Mouse (Mus musculus) hindbrain, embryonic 12.5 days (tissue): ENCODE results near the gene Sprr1b. TPM values are rescaled to one million over a fixed set of nuclear protein-coding genes. Genes with fewer than 3 reads are reported as not detected.
"Not testable (repeated sequence)": the region's sequence is repeated elsewhere in the genome, so short reads cannot be mapped to it uniquely, and the experiment has no call there.

Experiments used
- ATAC-seq: fragments of 200-750 bp; cut with Nextera tagmentation; 2 replicates; pipeline ENCODE4 v1.8.0; 2017; ENCODE audit warnings: moderate TSS enrichment; ENCODE audit not compliant: low FRiP score
- H3K27ac ChIP-seq: fragments of 300-500 bp; sonication (generic); 2 replicates; pipeline ENCODE4 v1.5.1; 2016; ENCODE audit warnings: mild to moderate bottlenecking
- H3K27me3 ChIP-seq: fragments of 300-500 bp; sonication (generic); 2 replicates; pipeline ENCODE4 v1.6.1; 2016; ENCODE audit warnings: mild to moderate bottlenecking
- H3K36me3 ChIP-seq: fragments of 300-500 bp; sonication (generic); 2 replicates; pipeline ENCODE4 v1.6.1; 2016; ENCODE audit warnings: mild to moderate bottlenecking
- H3K4me1 ChIP-seq: fragments of 300-500 bp; sonication (generic); 2 replicates; pipeline ENCODE4 v1.6.1; 2016
- H3K4me2 ChIP-seq: fragments of 300-500 bp; sonication (generic); replicated peaks from 2 replicates; pipeline ENCODE4 v1.6.1; 2016; ENCODE audit warnings: mild to moderate bottlenecking
- H3K4me3 ChIP-seq: fragments of 300-500 bp; sonication (generic); 2 replicates; pipeline ENCODE4 v1.5.1; 2016; ENCODE audit warnings: mild to moderate bottlenecking
- H3K9ac ChIP-seq: fragments of 300-500 bp; sonication (generic); 2 replicates; pipeline ENCODE4 v1.6.1; 2016; ENCODE audit warnings: mild to moderate bottlenecking, moderate library complexity
- H3K9me3 ChIP-seq: fragments of 300-500 bp; sonication (generic); replicated peaks from 2 replicates; pipeline ENCODE4 v1.6.1; 2016; ENCODE audit warnings: mild to moderate bottlenecking
- WGBS: fragments of 180-500 bp; shearing (Covaris S2); methylation state at CpG from one replicate; pipeline ENCODE4 v1.1.7; 2016; 5-methylcytosine and 5-hydroxymethylcytosine counted together
- polyA plus RNA-seq: library from polyadenylated mRNA; unstranded; fragments of >200 nt; fragmentation: Nextera tagmentation; extraction: Ambion mirVana; gene quantifications from 2 replicates; pipeline ENCODE4 v1.2.1, GENCODE M21; 2016

Sprr1b gene
- not detected in 2 replicates for polyA plus RNA-seq

DNA sequence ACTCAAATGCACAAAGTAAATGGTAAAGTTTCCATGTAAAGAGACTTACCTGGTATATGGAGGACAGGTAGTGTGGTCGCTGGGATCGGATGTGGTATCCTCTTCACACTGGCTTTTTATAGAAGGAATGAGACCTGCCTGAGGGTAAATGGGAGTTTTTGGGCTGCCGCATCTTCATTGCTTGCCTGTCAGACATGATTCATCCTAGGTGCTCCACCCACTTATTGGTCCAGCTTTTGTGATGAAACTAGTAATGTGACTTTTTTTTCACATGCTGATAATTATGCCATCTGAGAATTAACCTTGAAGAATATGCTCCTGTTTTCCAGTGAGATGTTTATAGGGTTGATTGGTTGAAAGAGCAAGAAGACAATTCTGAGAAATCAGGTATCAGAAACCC, at the start of gene Sprr1b:
TSS of gene Sprr1b (minus strand) at position 101 of the 400 bp plus-strand sequence.
- Histone ChIP-seq H3K4me2 (no peak within 1 kb of the TSS), H3K9me3 (no peaks in the 10 kb centered on the region), H3K4me1 (no peaks in the 10 kb centered on the region), H3K36me3 (no peaks in the 10 kb centered on the region), H3K27ac (no peak within 1 kb of the TSS), H3K27me3 (no peaks in the 10 kb centered on the region), H3K9ac (no peak within 1 kb of the TSS), H3K4me3 (no peak within 1 kb of the TSS)
- no peak for ATAC-seq
- WGBS, result 92% methylated on average over 3 of the region's 3 CpGs

- H3K27ac ChIP-seq, result no peak overlapping the region
- H3K4me1 ChIP-seq, result no peaks in the 10 kb centered on the region
- H3K4me2 ChIP-seq, result no peak overlapping the region
- 39% methylated on average over 1 of the region's 1 CpGs for WGBS
- no peak overlapping the region for H3K9ac ChIP-seq
- ATAC-seq, result no peak
- H3K4me3 ChIP-seq, result no peak overlapping the region
- no peaks in the 10 kb centered on the region for H3K36me3 ChIP-seq
- H3K27me3 ChIP-seq, result no peaks in the 10 kb centered on the region
- H3K9me3 ChIP-seq, result no peaks in the 10 kb centered on the region
Observed at GRCm38 (mm10) chr3:92486307-92486706, 47.7 kb upstream of the Sprr1b start.

- no peaks in the 10 kb centered on the region for H3K9me3 ChIP-seq
- H3K4me1 ChIP-seq, result no peaks in the 10 kb centered on the region
- no peak within 1 kb of the TSS for H3K27ac ChIP-seq
- H3K4me3 ChIP-seq, result no peak within 1 kb of the TSS
- H3K4me2 ChIP-seq, result no peak within 1 kb of the TSS
- no peaks in the 10 kb centered on the region for H3K36me3 ChIP-seq
- H3K9ac ChIP-seq, result no peak within 1 kb of the TSS
- ATAC-seq, result no peak
- H3K27me3 ChIP-seq, result no peaks in the 10 kb centered on the region
Observed at GRCm38 (mm10) chr3:92485863-92486262, 47.3 kb upstream of the Sprr1b start, which contains the start of gene Sprr1a. Gene Sprr1a (minus strand): TSS chr3:92485895.

DNA sequence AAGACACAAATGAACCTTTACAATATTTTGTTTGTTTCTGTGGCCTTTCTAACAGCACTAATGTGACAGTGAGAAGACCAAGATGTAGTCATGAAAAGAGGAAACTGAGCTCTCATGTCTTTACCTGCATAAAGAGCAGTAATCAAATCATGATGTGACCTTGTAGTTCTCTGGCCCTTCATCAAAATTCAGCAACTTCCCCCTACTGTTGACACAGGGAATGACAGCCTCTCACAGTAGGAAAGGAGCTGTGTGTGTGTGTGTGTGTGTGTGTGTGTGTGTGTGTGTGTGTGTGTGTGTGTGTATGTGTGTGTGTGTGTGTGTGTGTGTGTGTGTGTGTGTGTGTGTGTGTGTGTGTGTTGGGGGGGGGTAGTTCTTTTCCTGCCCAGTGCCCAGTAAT, 42.7 kb upstream of the Sprr1b start:
- not testable (repeated sequence) for H3K9ac ChIP-seq, ATAC-seq, H3K4me3 ChIP-seq, H3K4me1 ChIP-seq, H3K4me2 ChIP-seq, H3K9me3 ChIP-seq, H3K27ac ChIP-seq, H3K36me3 ChIP-seq, H3K27me3 ChIP-seq

DNA sequence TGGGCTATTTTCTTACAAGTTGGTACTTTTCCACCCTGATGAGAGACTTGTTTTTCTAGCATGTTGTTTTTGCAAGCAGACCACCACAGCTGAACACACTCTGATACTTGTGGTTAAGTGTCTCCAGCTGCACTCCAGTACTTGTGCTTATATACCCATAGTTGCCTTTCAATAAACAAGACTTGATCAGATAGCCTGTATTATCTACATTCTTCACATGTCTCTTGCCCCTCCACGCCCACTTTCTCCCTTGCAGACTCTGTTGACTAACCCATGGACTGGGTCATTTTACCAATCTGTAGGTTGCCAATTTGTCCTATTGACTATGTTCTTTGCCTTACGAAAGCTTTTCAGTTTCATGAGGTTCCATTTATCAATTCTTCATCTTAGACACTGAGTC, 31.5 kb upstream of the Sprr1b start:
- no peaks in the 10 kb centered on the region for H3K27me3 ChIP-seq
- no peaks in the 10 kb centered on the region for H3K4me1 ChIP-seq
- H3K27ac ChIP-seq, result no peak overlapping the region
- WGBS, result 77% methylated on average over 2 of the region's 2 CpGs
- H3K4me3 ChIP-seq, result no peak overlapping the region
- H3K36me3 ChIP-seq, result no peaks in the 10 kb centered on the region
- no peak for ATAC-seq
- no peak overlapping the region for H3K4me2 ChIP-seq
- no peaks in the 10 kb centered on the region for H3K9me3 ChIP-seq
- no peak overlapping the region for H3K9ac ChIP-seq

DNA sequence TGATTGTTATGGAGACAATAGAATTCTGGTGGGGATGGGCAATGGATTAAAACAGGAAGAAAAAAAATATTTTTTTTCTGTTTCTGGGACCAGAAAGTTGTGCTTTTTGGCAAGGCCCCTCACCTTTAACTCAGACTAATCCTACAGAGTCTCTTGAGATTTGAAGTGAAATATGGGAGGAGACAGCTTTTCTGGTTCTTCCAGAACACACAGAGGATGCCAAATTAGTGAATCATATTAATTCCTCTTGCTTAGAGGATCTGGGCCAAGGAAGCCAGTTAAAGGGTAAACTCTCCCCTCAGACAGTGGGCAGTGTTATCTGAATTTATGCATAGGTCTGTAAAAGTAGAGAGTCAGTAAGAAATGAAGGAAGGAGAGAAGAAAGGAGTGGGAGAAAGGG, 28.8 kb upstream of the Sprr1b start:
- H3K9ac ChIP-seq, result no peak overlapping the region
- no peak overlapping the region for H3K4me3 ChIP-seq
- H3K9me3 ChIP-seq, result no peaks in the 10 kb centered on the region
- no peaks in the 10 kb centered on the region for H3K4me1 ChIP-seq
- no peak overlapping the region for H3K4me2 ChIP-seq
- no peak for ATAC-seq
- no peak overlapping the region for H3K27ac ChIP-seq
- H3K27me3 ChIP-seq, result no peaks in the 10 kb centered on the region
- H3K36me3 ChIP-seq, result no peaks in the 10 kb centered on the region

GRCm38 (mm10) chr3:92466576-92466975, 28.0 kb upstream of the Sprr1b start:
- H3K4me1 ChIP-seq, result no peaks in the 10 kb centered on the region
- H3K27ac ChIP-seq, result no peak overlapping the region
- ATAC-seq, result no peak
- no peaks in the 10 kb centered on the region for H3K9me3 ChIP-seq
- H3K27me3 ChIP-seq, result no peaks in the 10 kb centered on the region
- H3K4me3 ChIP-seq, result no peak overlapping the region
- H3K9ac ChIP-seq, result no peak overlapping the region
- WGBS, result 90% methylated on average over 1 of the region's 1 CpGs
- H3K36me3 ChIP-seq, result no peaks in the 10 kb centered on the region
- H3K4me2 ChIP-seq, result no peak overlapping the region

- H3K4me3 ChIP-seq, result no peak within 1 kb of the TSS
- 67% methylated on average over 2 of the region's 2 CpGs for WGBS
- no peaks in the 10 kb centered on the region for H3K27me3 ChIP-seq
- no peak within 1 kb of the TSS for H3K9ac ChIP-seq
- H3K4me1 ChIP-seq, result no peaks in the 10 kb centered on the region
- H3K27ac ChIP-seq, result no peak within 1 kb of the TSS
- H3K9me3 ChIP-seq, result no peaks in the 10 kb centered on the region
- no peaks in the 10 kb centered on the region for H3K36me3 ChIP-seq
- no peak within 1 kb of the TSS for H3K4me2 ChIP-seq
- no peak for ATAC-seq
Observed at GRCm38 (mm10) chr3:92458620-92459019, 20.0 kb upstream of the Sprr1b start, which contains the start of gene Sprr3. Gene Sprr3 (minus strand): TSS chr3:92458720.

DNA sequence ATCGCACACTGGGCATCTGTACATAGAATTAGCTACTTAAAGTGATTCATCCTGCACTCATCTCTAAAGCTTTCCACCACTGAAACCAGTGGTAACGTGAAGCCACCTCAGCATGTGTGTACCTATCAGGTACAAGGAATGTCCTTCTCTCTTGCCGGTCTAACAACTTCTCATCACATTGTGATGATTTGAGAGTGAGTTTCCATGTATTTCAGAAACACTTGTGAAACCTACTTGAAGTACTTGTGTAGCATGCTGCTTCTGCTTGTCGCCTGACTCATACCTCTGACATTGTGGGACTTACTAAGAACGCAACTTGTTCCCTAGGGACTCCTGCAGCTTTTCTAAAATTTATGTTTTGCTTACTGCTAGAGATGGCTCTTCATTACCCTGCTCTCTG, 16.6 kb upstream of the Sprr1b start:
- Histone ChIP-seq H3K4me2 (no peak overlapping the region), H3K27ac (no peak overlapping the region), H3K27me3 (no peaks in the 10 kb centered on the region), H3K9me3 (no peaks in the 10 kb centered on the region), H3K36me3 (no peaks in the 10 kb centered on the region), H3K4me3 (no peak overlapping the region), H3K4me1 (no peaks in the 10 kb centered on the region), H3K9ac (no peak overlapping the region)
- no peak for ATAC-seq
- 85% methylated on average over 5 of the region's 5 CpGs for WGBS

- ATAC-seq, result no peak
- no peaks in the 10 kb centered on the region for H3K4me1 ChIP-seq
- no peak overlapping the region for H3K9ac ChIP-seq
- no peak overlapping the region for H3K4me2 ChIP-seq
- no peak overlapping the region for H3K27ac ChIP-seq
- no peaks in the 10 kb centered on the region for H3K9me3 ChIP-seq
- no peaks in the 10 kb centered on the region for H3K36me3 ChIP-seq
- H3K4me3 ChIP-seq, result no peak overlapping the region
- WGBS, result 92% methylated on average over 3 of the region's 3 CpGs
- no peaks in the 10 kb centered on the region for H3K27me3 ChIP-seq
Observed at GRCm38 (mm10) chr3:92440177-92440576, 1.6 kb upstream of the Sprr1b start.

DNA sequence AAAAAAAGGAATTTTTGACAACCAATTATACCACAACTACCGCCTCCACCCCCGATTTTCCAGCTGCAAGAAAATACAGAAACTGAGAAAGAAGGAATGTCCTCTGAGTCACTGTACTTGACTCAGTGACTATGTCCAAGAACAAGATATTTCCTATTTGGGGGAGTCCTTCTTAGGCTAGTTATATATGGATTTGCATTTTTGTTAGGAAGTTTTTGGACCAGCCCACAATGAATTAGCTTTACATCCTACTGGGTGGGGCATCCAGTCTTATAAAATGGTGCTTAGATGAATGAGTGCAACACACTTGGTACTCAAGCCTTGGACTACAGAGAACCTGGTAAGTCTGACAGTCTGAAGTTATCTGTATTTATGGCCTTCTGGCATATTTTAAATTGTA, 6.3 kb downstream of the Sprr1b start, which contains the start of gene Sprr2k:
TSS of gene Sprr2k (plus strand) at position 301 of the 400 bp plus-strand sequence.
- WGBS, result 91% methylated on average over 2 of the region's 2 CpGs
- no peak within 1 kb of the TSS for H3K4me2 ChIP-seq
- H3K36me3 ChIP-seq, result no peaks in the 10 kb centered on the region
- H3K9ac ChIP-seq, result no peak within 1 kb of the TSS
- ATAC-seq, result no peak
- no peak within 1 kb of the TSS for H3K4me3 ChIP-seq
- no peaks in the 10 kb centered on the region for H3K27me3 ChIP-seq
- no peaks in the 10 kb centered on the region for H3K9me3 ChIP-seq
- H3K27ac ChIP-seq, result no peak within 1 kb of the TSS
- H3K4me1 ChIP-seq, result no peaks in the 10 kb centered on the region

DNA sequence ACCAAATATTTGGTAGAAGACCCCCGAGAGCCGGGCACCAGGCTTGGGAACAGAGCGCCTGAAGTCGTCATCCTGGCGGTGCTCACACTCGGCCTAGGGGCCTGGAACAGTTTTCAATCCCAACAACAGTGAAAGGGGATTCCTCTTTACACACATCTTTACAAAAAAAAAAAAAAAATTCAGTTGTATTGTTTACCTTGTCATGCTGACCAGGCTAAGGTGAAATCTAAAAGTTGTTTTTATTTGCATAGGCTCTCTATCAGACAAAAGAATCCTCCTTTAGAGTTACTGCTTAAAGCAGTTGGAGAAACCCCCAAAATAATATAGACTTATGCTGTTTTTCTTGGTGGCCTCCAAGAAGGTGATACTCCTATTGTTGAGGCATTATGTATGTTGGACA, 9.3 kb downstream of the Sprr1b start, which contains the start of gene Gm9774:
TSS of gene Gm9774 (minus strand) at position 101 of the 400 bp plus-strand sequence.
- Histone ChIP-seq H3K4me3 (no peak within 1 kb of the TSS), H3K9me3 (no peaks in the 10 kb centered on the region)
- 93% methylated on average over 6 of the region's 6 CpGs for WGBS

GRCm38 (mm10) chr3:92417782-92418181, 20.8 kb downstream of the Sprr1b start, which contains the start of gene Sprr2j-ps:
Gene Sprr2j-ps (plus strand): TSS chr3:92418082.
- no peaks in the 10 kb centered on the region for H3K36me3 ChIP-seq
- no peak within 1 kb of the TSS for H3K4me3 ChIP-seq
- H3K27me3 ChIP-seq, result no peaks in the 10 kb centered on the region
- no peak for ATAC-seq
- no peak within 1 kb of the TSS for H3K9ac ChIP-seq
- 90% methylated on average over 2 of the region's 2 CpGs for WGBS
- H3K4me1 ChIP-seq, result no peaks in the 10 kb centered on the region
- H3K4me2 ChIP-seq, result no peak within 1 kb of the TSS
- no peaks in the 10 kb centered on the region for H3K9me3 ChIP-seq
- no peak within 1 kb of the TSS for H3K27ac ChIP-seq

More for the DNA sequence above, 9.3 kb downstream of the Sprr1b start, which contains the start of gene Gm9774:
- Histone ChIP-seq H3K27ac (no peak within 1 kb of the TSS), H3K36me3 (no peaks in the 10 kb centered on the region), H3K27me3 (no peaks in the 10 kb centered on the region), H3K4me2 (no peak within 1 kb of the TSS), H3K4me1 (no peaks in the 10 kb centered on the region), H3K9ac (no peak within 1 kb of the TSS)
- ATAC-seq, result no peak
